In genomic region chr2:130924950-130925349, GRCm38 (mm10) we compare ENCODE assay signal across 26 mouse cellular contexts. TPM values are rescaled to one million over a fixed set of nuclear protein-coding genes. Genes with fewer than 3 reads are reported as not detected.
A peak's percentile ranks its signal among the peaks of the same experiment; 100 is the strongest.
DNase-seq lines count a peak whose midpoint lies in the region; ATAC-seq and TF ChIP-seq lines count a peak whose summit lies in the region.
"Had no signal": no experiment of that assay in that cellular context is flagged by ENCODE, and none has a peak within 500 bp of the region (broad histone marks: within the 10 kb centered on the region; RNA-seq: fewer than 3 reads in every experiment).

No protein-coding gene starts in this region.

- H3K4me2 ChIP-seq in kidney, embryonic 16.5 days (replicated peaks; ENCODE audit: low read depth, low read length) = no peak overlapping the region
- H3K4me2 ChIP-seq in midbrain, embryonic 11.5 days = no peak overlapping the region
- H3K4me2 ChIP-seq in midbrain, postnatal 0 days (ENCODE audit: low read depth, low read length, poor library complexity, severe bottlenecking) = no peak overlapping the region
- H3K4me2 ChIP-seq: embryonic facial prominence, embryonic 12.5 days; embryonic facial prominence, embryonic 15.5 days; heart, embryonic 11.5 days; hindbrain, embryonic 12.5 days; hindbrain, embryonic 15.5 days had no signal

- TF ChIP-seq CTCF in midbrain, postnatal 0 days (IDR thresholded peaks at IDR 0.05) = no peak

- no peaks in the 10 kb centered on the region for H3K9me3 ChIP-seq in kidney, embryonic 16.5 days (ENCODE audit: low read length)
- H3K9me3 ChIP-seq in midbrain, embryonic 11.5 days (ENCODE audit: control insufficient read depth, low read length) = no peaks in the 10 kb centered on the region
- H3K9me3 ChIP-seq in midbrain, postnatal 0 days (ENCODE audit: low read length) = no peaks in the 10 kb centered on the region
- H3K9me3 ChIP-seq: embryonic facial prominence, embryonic 12.5 days; embryonic facial prominence, embryonic 15.5 days; G1E; hindbrain, embryonic 12.5 days; hindbrain, embryonic 15.5 days had no signal

- no peaks in the 10 kb centered on the region for H3K27me3 ChIP-seq in kidney, embryonic 16.5 days (ENCODE audit: insufficient read depth, low read length)
- no peaks in the 10 kb centered on the region for H3K27me3 ChIP-seq in midbrain, embryonic 11.5 days (ENCODE audit: control insufficient read depth, insufficient read depth, low read length)
- no peaks in the 10 kb centered on the region for H3K27me3 ChIP-seq in midbrain, postnatal 0 days (ENCODE audit: insufficient read depth, low read length)
- H3K27me3 ChIP-seq: CH12.LX; embryonic facial prominence, embryonic 12.5 days; embryonic facial prominence, embryonic 15.5 days; hindbrain, embryonic 12.5 days; hindbrain, embryonic 15.5 days; Patski had no signal

- H3K4me3 ChIP-seq in kidney, embryonic 16.5 days (ENCODE audit: low read length) = no peak overlapping the region
- no peak overlapping the region for H3K4me3 ChIP-seq in midbrain, embryonic 11.5 days (ENCODE audit: low read depth, low read length)
- H3K4me3 ChIP-seq in midbrain, postnatal 0 days (ENCODE audit: low read depth, low read length) = no peak overlapping the region
- H3K4me3 ChIP-seq: embryonic facial prominence, embryonic 12.5 days; embryonic facial prominence, embryonic 15.5 days; gastrocnemius, adult 2 months; hindbrain, embryonic 12.5 days; hindbrain, embryonic 15.5 days had no signal

- 53% methylated on average over 2 of the region's 2 CpGs for WGBS in kidney, embryonic 16.5 days
- 78% methylated on average over 2 of the region's 2 CpGs for WGBS in midbrain, embryonic 11.5 days
- WGBS in midbrain, postnatal 0 days = 88% methylated on average over 2 of the region's 2 CpGs

- ATAC-seq in kidney, embryonic 16.5 days (ENCODE audit: low FRiP score, low TSS enrichment) = no peak
- ATAC-seq in midbrain, embryonic 11.5 days (ENCODE audit: low FRiP score) = no peak
- no peak for ATAC-seq in midbrain, postnatal 0 days (ENCODE audit: low FRiP score)
- ATAC-seq: forebrain, embryonic 14.5 days; forebrain, postnatal 0 days; Patski had no signal

- intact Hi-C loops in left cerebral cortex, postnatal 14 days (cut with DNase I) = no loop called here

- 0 out of 2 replicates have a peak overlapping the region, but pooled peaks have one; percentile 14 for H3K27ac ChIP-seq in kidney, embryonic 16.5 days (ENCODE audit: low read length)
- H3K27ac ChIP-seq in midbrain, embryonic 11.5 days (ENCODE audit: low read depth, low read length) = no peak overlapping the region
- H3K27ac ChIP-seq in midbrain, postnatal 0 days (ENCODE audit: low read depth, low read length) = no peak overlapping the region
- H3K27ac ChIP-seq: embryonic facial prominence, embryonic 12.5 days; embryonic facial prominence, embryonic 15.5 days; gastrocnemius, adult 2 months; hindbrain, embryonic 12.5 days; hindbrain, embryonic 15.5 days had no signal

- DNase-seq in kidney, postnatal 4 days = no peak
- peak; percentile 70 for DNase-seq in midbrain, embryonic 11.5 days (ENCODE audit: low spot score, missing footprints)
- no peak for DNase-seq in midbrain, postnatal 0 days (ENCODE audit: low spot score)
- DNase-seq in adipocyte (ENCODE audit: low spot score) = peak; percentile 82
- no peak for DNase-seq in left cerebral cortex, postnatal 14 days (ENCODE audit: low spot score in 2 of 2)
- DNase-seq: adrenal gland, adult 2 months; adrenal gland, postnatal 14 days; B cell, adult 2 months; cerebellum, adult 11 months; cerebellum, adult 2 months; cerebellum, adult 9-11 months; cerebellum, postnatal 25 days; forebrain, postnatal 0 days; gastrocnemius, adult 2 months; gastrocnemius, postnatal 14 days; heart, adult 11 months had no signal

- no peak overlapping the region for H3K9ac ChIP-seq in kidney, embryonic 16.5 days (replicated peaks; ENCODE audit: low read length)
- no peak overlapping the region for H3K9ac ChIP-seq in midbrain, embryonic 11.5 days (ENCODE audit: low read length)
- H3K9ac ChIP-seq in midbrain, postnatal 0 days (replicated peaks; ENCODE audit: low read length, poor library complexity, severe bottlenecking) = no peak overlapping the region
- H3K9ac ChIP-seq: embryonic facial prominence, embryonic 12.5 days; embryonic facial prominence, embryonic 15.5 days; forebrain, postnatal 0 days; hindbrain, embryonic 12.5 days; hindbrain, embryonic 15.5 days had no signal

- no peaks in the 10 kb centered on the region for H3K4me1 ChIP-seq in kidney, embryonic 16.5 days (ENCODE audit: insufficient read depth, low read length)
- H3K4me1 ChIP-seq in midbrain, embryonic 11.5 days (ENCODE audit: control insufficient read depth, insufficient read depth, low read length) = no peaks in the 10 kb centered on the region
- H3K4me1 ChIP-seq in midbrain, postnatal 0 days (ENCODE audit: insufficient read depth, low read length) = no peaks in the 10 kb centered on the region
- H3K4me1 ChIP-seq: embryonic facial prominence, embryonic 12.5 days; embryonic facial prominence, embryonic 15.5 days; hindbrain, embryonic 12.5 days; hindbrain, embryonic 15.5 days had no signal

- H3K36me3 ChIP-seq in kidney, embryonic 16.5 days (ENCODE audit: insufficient read depth, low read length) = no peaks in the 10 kb centered on the region
- H3K36me3 ChIP-seq in midbrain, embryonic 11.5 days (ENCODE audit: control insufficient read depth, insufficient read depth, low read length) = no peaks in the 10 kb centered on the region
- H3K36me3 ChIP-seq in midbrain, postnatal 0 days (ENCODE audit: insufficient read depth, low read length) = no peaks in the 10 kb centered on the region
- H3K36me3 ChIP-seq: embryonic facial prominence, embryonic 12.5 days; embryonic facial prominence, embryonic 15.5 days; hindbrain, embryonic 12.5 days; hindbrain, embryonic 15.5 days had no signal

RNA-seq across cellular contexts. Expression of gene Atrn, which starts 18.7 kb away (rescaled TPM):
- polyA plus RNA-seq in kidney, embryonic 16.5 days (2015; fragmentation: Nextera tagmentation; extraction: Ambion mirVana) = 6.3 and 7.6 TPM in 2 replicates
- 9.2 and 9.9 TPM in 2 replicates for polyA plus RNA-seq in midbrain, embryonic 11.5 days (2014; fragmentation: Nextera tagmentation; extraction: Ambion mirVana)
- total RNA-seq in midbrain, postnatal 0 days (2014; rRNA removed) = 84.4 and 93.9 TPM in 2 replicates
- polyA plus RNA-seq in midbrain, postnatal 0 days (2015; fragmentation: Nextera tagmentation; extraction: Ambion mirVana) = 11.8 and 13.5 TPM in 2 replicates
- 100 to 1,000 TPM; 121 to 126 TPM for total RNA-seq in left cerebral cortex, postnatal 14 days (2021)

RNA-seq across cellular contexts. Expression of gene 4930402H24Rik, which starts 18.7 kb away (rescaled TPM):
- 35.8 and 42.0 TPM in 2 replicates for polyA plus RNA-seq in kidney, embryonic 16.5 days (2015; fragmentation: Nextera tagmentation; extraction: Ambion mirVana)
- polyA plus RNA-seq in midbrain, embryonic 11.5 days (2014; fragmentation: Nextera tagmentation; extraction: Ambion mirVana) = 49.6 and 54.8 TPM in 2 replicates
- 112 and 200 TPM in 2 replicates for total RNA-seq in midbrain, postnatal 0 days (2014; rRNA removed)
- 49.5 and 58.1 TPM in 2 replicates for polyA plus RNA-seq in midbrain, postnatal 0 days (2015; fragmentation: Nextera tagmentation; extraction: Ambion mirVana)
- total RNA-seq in left cerebral cortex, postnatal 14 days (2021) = 10 to 100 TPM; 72.1 to 81.2 TPM

Comparison
In these comparisons a context has a peak if more than half of its experiments do, and no peak if none do; other contexts are left out.
1. DNase-seq: peak in midbrain, embryonic 11.5 days (single experiment) and adipocyte (single experiment); none in kidney, postnatal 4 days (0 of 2), midbrain, postnatal 0 days (single experiment) and left cerebral cortex, postnatal 14 days (0 of 2).